Mouse (Mus musculus): Measurements from ENCODE around the gene Zfp639.
A peak's percentile ranks its signal among the peaks of the same experiment; 100 is the strongest.

Zfp639 gene

GRCm38 (mm10) chr3:32506366-32507225 is 3.5 kb upstream of the Zfp639 start:
- DNase-seq = no peak

- DNase-seq = peak; percentile 89
Observed at GRCm38 (mm10) chr3:32508666-32509324, 1.3 kb upstream of the Zfp639 start.

GRCm38 (mm10) chr3:32510375-32511190 is 524 bp downstream of the Zfp639 start:
- peak; percentile 95 for DNase-seq

GRCm38 (mm10) chr3:32511191-32511550 is 1.1 kb downstream of the Zfp639 start:
- DNase-seq = no peak

GRCm38 (mm10) chr3:32512686-32513284 is 2.7 kb downstream of the Zfp639 start:
- no peak for DNase-seq

GRCm38 (mm10) chr3:32513528-32513927 is 3.5 kb downstream of the Zfp639 start:
- no peak for DNase-seq

- DNase-seq = no peak
Observed at GRCm38 (mm10) chr3:32527181-32527580, 17.1 kb downstream of the Zfp639 start.

- DNase-seq = peak; percentile 96
Observed at GRCm38 (mm10) chr3:32529303-32529898, 19.3 kb downstream of the Zfp639 start, which contains the start of gene Mfn1. Mfn1 (plus strand) TSS chr3:32529465.

GRCm38 (mm10) chr3:32530041-32530440 is 20.0 kb downstream of the Zfp639 start:
- peak; percentile 10 for DNase-seq

- no peak for DNase-seq
Observed at GRCm38 (mm10) chr3:32535692-32536091, 25.6 kb downstream of the Zfp639 start.

- no peak for DNase-seq
Observed at GRCm38 (mm10) chr3:32537556-32537955, 27.5 kb downstream of the Zfp639 start.

- DNase-seq = no peak
Observed at GRCm38 (mm10) chr3:32538091-32538490, 28.0 kb downstream of the Zfp639 start.

GRCm38 (mm10) chr3:32553061-32553460 is 43.0 kb downstream of the Zfp639 start:
- DNase-seq = peak; percentile 21

- DNase-seq = no peak
Observed at GRCm38 (mm10) chr3:32563401-32563800, 53.3 kb downstream of the Zfp639 start.

Data from embryo, embryonic 11 days (tissue).